Mouse (Mus musculus) cerebellum, adult 11-12 months (tissue): ENCODE measurements around the gene Cbfa2t3.
"Not testable (repeated sequence)": the region's sequence is repeated elsewhere in the genome, so short reads cannot be mapped to it uniquely, and the experiment has no call there.

Experiments used
- DNase-seq: peaks from one replicate; pipeline ENCODE4 v3.0.0; 2022

Cbfa2t3 gene

GRCm38 (mm10) chr8:122635878-122636802, 62.8 kb downstream of the Cbfa2t3 start:
- DNase-seq: no peak

- no peak for DNase-seq
Measured at GRCm38 (mm10) chr8:122633205-122633604, 65.7 kb downstream of the Cbfa2t3 start.

GRCm38 (mm10) chr8:122632134-122632533, 66.8 kb downstream of the Cbfa2t3 start:
- DNase-seq: not testable (repeated sequence)

- DNase-seq: no peak
Measured at GRCm38 (mm10) chr8:122630696-122631095, 68.2 kb downstream of the Cbfa2t3 start.

- no peak for DNase-seq
Measured at GRCm38 (mm10) chr8:122629388-122629787, 69.5 kb downstream of the Cbfa2t3 start.

GRCm38 (mm10) chr8:122626896-122627295, 72.0 kb downstream of the Cbfa2t3 start:
- no peak for DNase-seq

- DNase-seq: no peak
Measured at GRCm38 (mm10) chr8:122625811-122626210, 73.1 kb downstream of the Cbfa2t3 start.

GRCm38 (mm10) chr8:122624653-122625052, 74.3 kb downstream of the Cbfa2t3 start:
- DNase-seq: no peak

- no peak for DNase-seq
Measured at GRCm38 (mm10) chr8:122623844-122624642, 74.9 kb downstream of the Cbfa2t3 start.

- DNase-seq: no peak
Measured at GRCm38 (mm10) chr8:122622727-122623126, 76.2 kb downstream of the Cbfa2t3 start, which contains the start of gene Pabpn1l. Gene Pabpn1l, minus strand, starts transcription at chr8:122622739.

GRCm38 (mm10) chr8:122620446-122620845, 78.5 kb downstream of the Cbfa2t3 start:
- no peak for DNase-seq

GRCm38 (mm10) chr8:122618660-122619378, 80.1 kb downstream of the Cbfa2t3 start:
- DNase-seq: no peak

- peak; percentile 72 for DNase-seq
Measured at GRCm38 (mm10) chr8:122617947-122618546, 80.9 kb downstream of the Cbfa2t3 start.

- DNase-seq: no peak
Measured at GRCm38 (mm10) chr8:122616181-122616905, 82.6 kb downstream of the Cbfa2t3 start.

GRCm38 (mm10) chr8:122611295-122612133, 87.4 kb downstream of the Cbfa2t3 start, which contains the start of the genes Galns and Trappc2l:
Gene Galns, minus strand, starts transcription at chr8:122611463.
Gene Trappc2l, plus strand, starts transcription at chr8:122611640.
- peak; percentile 96 for DNase-seq

- no peak for DNase-seq
Measured at GRCm38 (mm10) chr8:122610612-122611277, 88.2 kb downstream of the Cbfa2t3 start.

GRCm38 (mm10) chr8:122610209-122610608, 88.7 kb downstream of the Cbfa2t3 start:
- no peak for DNase-seq

GRCm38 (mm10) chr8:122606810-122607209, 92.1 kb downstream of the Cbfa2t3 start:
- DNase-seq: no peak

GRCm38 (mm10) chr8:122605367-122605766, 93.5 kb downstream of the Cbfa2t3 start:
- DNase-seq: no peak

GRCm38 (mm10) chr8:122604640-122605039, 94.3 kb downstream of the Cbfa2t3 start:
- no peak for DNase-seq
